Mouse (Mus musculus): ENCODE measurements at regions not wholly inside any gene's neighbourhood (a gene's known extent, or its start where the extent isn't known, plus 50 kb on each side); places are given as distances from the start of the nearest gene placed in this dataset.

GRCm38 (mm10) chr19:14670078-14670820 lies 72.4 kb upstream of the Tle4 start:
- no peak for TF ChIP-seq POLR2A (IDR thresholded peaks at IDR 0.05; ENCODE audit: insufficient read depth, low read depth, low read length)
- TF ChIP-seq CTCF (IDR thresholded peaks at IDR 0.05; ENCODE audit: insufficient read depth, low read depth, low read length), result no peak
